Mouse (Mus musculus): ENCODE results near the gene Gjb3. TPM values are rescaled to one million over a fixed set of nuclear protein-coding genes. Genes with fewer than 3 reads are reported as not detected.

Gene Gjb3
- total RNA-seq (2023): not detected in 4 replicates

DNA sequence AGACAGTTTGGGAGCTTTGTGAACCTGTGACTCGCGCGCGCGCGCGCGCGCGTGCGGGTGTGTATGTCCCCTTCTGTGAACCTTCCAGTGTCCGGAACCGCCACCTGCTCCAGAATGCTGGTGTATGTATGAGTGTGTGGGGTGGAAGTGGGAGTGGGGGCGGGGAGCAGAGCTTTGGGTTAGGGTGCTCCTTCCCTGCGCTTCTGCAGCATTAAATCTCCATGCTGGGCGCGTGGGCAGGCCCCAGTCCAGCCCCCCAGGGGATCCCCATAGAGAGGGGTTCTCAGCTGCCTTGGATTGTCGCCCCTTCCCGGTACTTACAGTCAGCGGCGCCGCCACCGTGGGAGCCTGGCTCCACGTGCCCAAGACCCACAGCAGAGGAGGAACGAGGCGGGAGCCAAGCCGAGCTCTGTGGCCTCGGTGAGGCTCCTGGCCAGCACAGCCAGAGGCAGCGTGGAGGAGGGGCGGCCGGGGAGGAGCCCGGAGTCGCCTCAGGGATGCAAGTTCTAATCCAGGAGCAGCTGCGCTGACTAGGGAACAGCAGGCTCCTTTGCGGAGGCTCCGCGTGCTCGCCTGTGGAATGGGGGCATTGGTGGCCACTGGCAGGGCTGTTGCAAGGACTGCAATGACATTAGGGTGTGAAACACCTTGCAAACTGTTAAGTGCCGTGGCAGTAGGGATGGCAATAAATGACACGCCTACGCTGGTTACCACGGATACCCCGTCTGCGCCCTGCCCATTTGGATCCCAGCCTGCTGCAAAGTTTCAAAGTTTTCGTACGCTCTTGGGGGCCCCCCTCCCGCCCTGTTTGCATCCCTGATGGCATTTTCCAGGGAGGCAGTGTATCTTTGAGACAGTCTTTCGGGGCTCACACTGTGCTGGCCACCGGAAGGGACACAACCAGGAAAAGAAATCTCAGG lies at the start of gene Gjb3:
TSS of gene Gjb3 (minus strand) at position 664 of the 920 bp plus-strand sequence.

DNA sequence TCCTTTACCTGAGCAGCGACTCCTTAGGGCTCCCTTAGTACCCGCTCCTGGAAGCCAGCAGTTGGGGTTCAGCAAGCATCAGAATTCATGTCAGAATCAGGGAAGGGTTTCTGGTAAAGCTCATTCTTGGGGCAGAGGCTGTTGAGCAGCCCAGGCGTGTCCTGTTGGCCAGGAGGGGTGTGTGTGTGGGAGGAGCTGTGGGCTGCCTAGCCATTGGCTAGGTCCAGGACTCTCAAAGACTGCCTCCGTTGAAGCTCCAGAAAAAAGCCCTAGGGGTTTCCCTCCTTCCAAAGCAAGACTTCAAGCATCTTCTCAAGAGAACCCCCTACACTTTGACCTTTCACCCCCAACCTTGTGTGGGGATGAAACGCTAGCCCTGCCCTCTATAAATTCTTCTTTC lies 27.4 kb upstream of the Gjb3 start, which contains the start of gene Gjb5:
TSS of gene Gjb5 (minus strand) at position 164 of the 400 bp plus-strand sequence.

DNA sequence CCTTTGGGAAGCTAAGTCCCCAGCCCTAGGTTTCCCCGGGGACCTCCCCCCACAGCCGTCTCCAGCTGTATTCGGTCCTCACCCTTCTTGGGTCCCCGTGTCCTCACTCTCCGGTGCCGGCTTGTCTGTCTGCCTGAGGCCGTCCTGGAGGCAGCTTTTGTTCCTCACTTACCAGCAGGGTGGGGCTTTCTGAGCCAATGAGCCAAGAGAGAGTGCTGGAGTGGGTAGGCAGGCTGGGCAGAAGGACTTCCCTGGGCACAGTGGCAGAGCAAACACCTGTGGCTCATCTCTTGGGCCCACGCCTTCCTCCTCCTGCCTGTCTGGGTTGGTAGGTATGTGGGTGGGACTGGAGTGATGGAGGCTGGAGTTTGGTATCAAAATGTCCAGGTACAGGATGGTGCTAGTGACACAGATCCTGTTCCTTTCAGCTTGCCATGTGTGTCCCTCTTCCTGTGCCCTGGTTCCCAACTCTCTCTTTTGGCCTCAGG lies 23.4 kb upstream of the Gjb3 start, which contains the start of gene Gjb4:
TSS of gene Gjb4 (minus strand) at position 131 of the 488 bp plus-strand sequence.

DNA sequence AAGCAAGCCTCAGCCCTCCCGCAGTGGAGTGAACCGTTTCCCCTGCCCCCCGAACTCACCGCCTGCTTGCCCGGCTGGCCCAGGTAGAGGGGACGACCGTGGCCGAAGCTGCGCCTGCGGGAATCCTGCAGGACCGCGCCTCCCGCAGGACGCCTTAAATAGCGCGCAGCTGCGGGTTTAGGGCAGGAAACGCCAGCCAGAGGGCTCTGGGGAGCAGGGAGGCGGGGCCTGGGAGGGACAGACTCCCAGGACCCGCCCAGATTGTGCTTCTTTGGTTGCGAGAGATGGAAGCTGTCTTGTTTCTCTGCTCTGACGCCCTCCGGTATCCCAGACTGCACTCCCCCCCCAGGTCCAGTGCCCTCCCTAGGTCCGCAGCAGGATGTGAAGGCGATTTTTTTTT lies 16.8 kb downstream of the Gjb3 start, which contains the start of gene Gja4:
TSS of gene Gja4 (minus strand) at position 179 of the 400 bp plus-strand sequence.

Other genes starting within 250 kb of the Gjb3 start
- gene Tmem35b, start 207.2 kb downstream of the Gjb3 start, total RNA-seq (2023): 6.9 to 9.3 TPM (median 7.7 TPM) in 4 replicates
- 0.42 to 1.5 TPM (median 0.82 TPM) in 4 replicates for gene Dlgap3, start 161.6 kb downstream of the Gjb3 start, total RNA-seq (2023)
- 18.9 to 22.4 TPM (median 21.8 TPM) in 4 replicates for gene Smim12, start 87.1 kb downstream of the Gjb3 start, total RNA-seq (2023)
- not detected in 4 replicates for gene Gja4, start 16.8 kb downstream of the Gjb3 start, total RNA-seq (2023)
- gene Gjb4, start 23.2 kb upstream of the Gjb3 start, total RNA-seq (2023): not detected in 4 replicates
- gene Gjb5, start 27.3 kb upstream of the Gjb3 start, total RNA-seq (2023): not detected in 4 replicates

Measured in B cell, adult 62 days (primary cell).